Mouse (Mus musculus) MN1 (cell line): Measurements from ENCODE around the gene Bcl2l10.

Source experiments
- DNase-seq: peaks from one replicate; pipeline ENCODE4 v3.0.0-alpha.2; 2016; ENCODE audit warnings: low spot score

The Bcl2l10 gene

GRCm38 (mm10) chr9:75347458-75347857, at the start of gene Bcl2l10:
Gene Bcl2l10, plus strand, starts transcription at chr9:75347758.
- no peak for DNase-seq

GRCm38 (mm10) chr9:75299342-75299741, 48.2 kb upstream of the Bcl2l10 start:
- DNase-seq: peak; percentile 14

GRCm38 (mm10) chr9:75303033-75303432, 44.5 kb upstream of the Bcl2l10 start:
- no peak for DNase-seq

GRCm38 (mm10) chr9:75303701-75304261, 43.8 kb upstream of the Bcl2l10 start:
- no peak for DNase-seq

GRCm38 (mm10) chr9:75304286-75304685, 43.3 kb upstream of the Bcl2l10 start:
- no peak for DNase-seq

- no peak for DNase-seq
Observed at GRCm38 (mm10) chr9:75306126-75306898, 41.2 kb upstream of the Bcl2l10 start, which contains the start of gene Gnb5. Gene Gnb5, plus strand, starts transcription at chr9:75306288.

GRCm38 (mm10) chr9:75307015-75307414, 40.5 kb upstream of the Bcl2l10 start:
- DNase-seq: no peak

- DNase-seq: no peak
Observed at GRCm38 (mm10) chr9:75308621-75309020, 38.9 kb upstream of the Bcl2l10 start.

- DNase-seq: peak; percentile 78
Observed at GRCm38 (mm10) chr9:75312008-75312407, 35.5 kb upstream of the Bcl2l10 start.

- peak; percentile 71 for DNase-seq
Observed at GRCm38 (mm10) chr9:75313138-75313831, 34.3 kb upstream of the Bcl2l10 start.

GRCm38 (mm10) chr9:75313832-75314516, 33.6 kb upstream of the Bcl2l10 start:
- peak; percentile 82 for DNase-seq

- DNase-seq: peak; percentile 16
Observed at GRCm38 (mm10) chr9:75314517-75315105, 32.9 kb upstream of the Bcl2l10 start.

- no peak for DNase-seq
Observed at GRCm38 (mm10) chr9:75315238-75315637, 32.3 kb upstream of the Bcl2l10 start.

- no peak for DNase-seq
Observed at GRCm38 (mm10) chr9:75316771-75317170, 30.8 kb upstream of the Bcl2l10 start.

- no peak for DNase-seq
Observed at GRCm38 (mm10) chr9:75318196-75318595, 29.4 kb upstream of the Bcl2l10 start.

- peak; percentile 40 for DNase-seq
Observed at GRCm38 (mm10) chr9:75319365-75319764, 28.2 kb upstream of the Bcl2l10 start.

GRCm38 (mm10) chr9:75322099-75322885, 25.3 kb upstream of the Bcl2l10 start:
- DNase-seq: no peak

GRCm38 (mm10) chr9:75328047-75328446, 19.5 kb upstream of the Bcl2l10 start:
- no peak for DNase-seq

- no peak for DNase-seq
Observed at GRCm38 (mm10) chr9:75330821-75331220, 16.7 kb upstream of the Bcl2l10 start.

GRCm38 (mm10) chr9:75334440-75334839, 13.1 kb upstream of the Bcl2l10 start:
- DNase-seq: no peak

GRCm38 (mm10) chr9:75338016-75338415, 9.5 kb upstream of the Bcl2l10 start:
- DNase-seq: no peak
